Mouse (Mus musculus): ENCODE measurements at regions not wholly inside any gene's neighbourhood (a gene's known extent, or its start where the extent isn't known, plus 50 kb on each side); places are given as distances from the start of the nearest gene placed in this dataset.

GRCm38 (mm10) chrX:21828975-21829374 is 84.1 kb upstream of the Gm28269 start:
- DNase-seq (ENCODE audit: low spot score): peak; percentile 8

- no peak for DNase-seq (ENCODE audit: low spot score)
These were observed 64.3 kb upstream of the Gm28269 start for GRCm38 (mm10) chrX:21809212-21809611.

- DNase-seq (ENCODE audit: low spot score): no peak
These were observed 56.9 kb upstream of the Gm28269 start for GRCm38 (mm10) chrX:21801834-21802233.

All from urinary bladder, postnatal 14 days (tissue).